Mouse (Mus musculus): ENCODE data around the gene Nup107.

GRCm38 (mm10) chr10:117760831-117761335 lies 31.6 kb downstream of the Nup107 start:
- no peak for TF ChIP-seq TAL1 (IDR thresholded peaks at IDR 0.05; ENCODE audit: low read length)
- no peak for TF ChIP-seq GATA1 (IDR thresholded peaks at IDR 0.05; ENCODE audit: low read length)

Data from erythroblast, embryonic 14.5 days (primary cell).